Mouse (Mus musculus): ENCODE data around the gene Ndufv3. TPM values are rescaled to one million over a fixed set of nuclear protein-coding genes. Genes with fewer than 3 reads are reported as not detected.

The Ndufv3 gene
- polyA plus RNA-seq (2014; fragmentation: Illumina TruSeq; extraction: RNeasy Lipid Tissue Mini Kit (QIAGEN cat#74804); ENCODE audit: low read depth, low replicate concordance), result 290 TPM

DNA sequence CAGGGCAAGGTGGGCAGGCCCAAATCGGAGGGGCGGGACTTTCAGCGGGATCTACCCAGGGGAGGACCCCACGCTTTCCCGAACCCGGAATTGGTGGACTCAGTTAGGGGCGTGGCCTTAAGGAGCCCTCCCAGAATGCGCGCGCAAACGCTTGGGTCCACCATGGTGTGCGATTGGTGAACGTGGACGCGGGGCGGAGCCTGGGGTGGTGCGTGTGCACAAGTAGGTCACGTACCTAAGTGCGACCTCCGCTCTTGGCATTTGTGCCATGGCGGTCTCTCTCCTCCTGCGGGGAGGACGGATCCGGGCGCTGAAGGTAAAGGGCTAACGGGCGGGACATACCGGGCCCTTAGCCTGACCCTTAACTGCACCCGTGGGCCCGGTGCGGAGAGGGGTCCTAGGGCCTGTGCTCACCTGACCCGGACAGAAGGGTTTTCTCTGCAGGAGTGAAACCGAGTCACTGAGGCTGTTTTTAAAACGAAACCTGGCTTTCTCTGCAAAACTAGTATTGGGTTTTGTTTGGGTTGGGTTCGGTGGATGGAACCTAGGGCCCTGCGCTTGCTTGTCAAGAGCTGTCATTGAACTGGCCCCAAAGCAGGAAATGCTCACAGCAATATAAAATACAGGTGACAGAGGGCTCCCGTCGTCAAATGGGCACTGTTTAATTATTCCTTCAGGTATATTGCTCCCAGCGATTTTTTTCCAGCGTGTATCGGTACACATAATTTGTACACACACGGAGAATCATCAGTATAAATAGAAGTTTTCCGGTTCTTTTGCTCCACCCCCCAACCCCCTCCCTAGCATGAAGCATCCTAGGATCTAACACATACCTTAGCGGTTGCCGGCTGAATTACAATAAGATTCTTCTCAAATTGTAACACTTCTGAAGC, at the start of gene Ndufv3, which contains the start of gene Wdr4:
Gene Ndufv3, plus strand, starts transcription at position 170 of the 893 bp plus-strand sequence.
Gene Wdr4, minus strand, starts transcription at position 35 of the 893 bp plus-strand sequence.

DNA sequence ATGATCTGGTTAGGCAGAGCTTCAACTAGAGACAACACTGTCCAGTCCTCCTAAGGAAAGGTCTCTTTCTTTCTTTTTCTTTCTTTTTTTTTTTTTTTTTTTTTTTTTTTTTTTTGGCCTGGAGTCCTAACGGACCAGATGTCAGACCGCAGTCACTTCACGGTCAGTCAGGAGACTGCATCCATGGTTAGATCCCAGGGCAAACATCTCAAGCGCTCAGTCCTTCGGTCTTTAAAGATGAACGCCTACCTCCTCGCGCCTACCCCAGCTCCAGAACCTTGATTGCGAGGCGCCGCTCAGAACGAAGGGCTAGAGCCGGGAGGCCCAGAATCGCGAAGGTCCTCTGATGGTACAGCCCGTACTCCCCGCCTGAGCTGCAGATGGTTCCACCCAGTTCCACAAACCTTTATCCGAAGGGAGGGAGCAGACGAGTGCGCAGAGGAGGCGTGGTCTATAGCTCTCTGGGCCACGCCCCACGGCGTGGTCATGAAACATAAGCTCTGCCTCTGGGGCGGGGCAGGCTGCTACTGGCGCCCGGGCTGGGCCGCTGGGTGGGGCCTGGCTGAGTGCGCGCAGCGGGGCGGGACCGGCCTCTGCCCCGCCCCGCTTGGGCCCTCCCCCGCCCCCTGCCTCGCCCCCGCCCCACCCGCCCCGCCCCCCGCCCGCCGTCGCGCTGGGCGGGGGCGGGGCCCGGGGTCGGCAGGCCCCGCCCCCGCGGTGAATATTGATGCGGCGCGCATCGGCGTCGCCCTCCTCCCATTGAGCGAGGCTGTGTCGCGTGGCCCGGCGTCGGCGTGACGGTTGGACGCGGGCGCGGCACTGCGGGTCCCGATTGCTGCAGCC, 44.3 kb downstream of the Ndufv3 start, which contains the start of gene Pknox1:
Gene Pknox1, plus strand, starts transcription at position 720 of the 843 bp plus-strand sequence.

Other genes starting within 250 kb of the Ndufv3 start
- 41.9 TPM for gene Rsph1, start 242.7 kb upstream of the Ndufv3 start, polyA plus RNA-seq (2014; fragmentation: Illumina TruSeq; extraction: RNeasy Lipid Tissue Mini Kit (QIAGEN cat#74804); ENCODE audit: low read depth, low replicate concordance)
- 24.3 TPM for gene Slc37a1, start 233.3 kb upstream of the Ndufv3 start, polyA plus RNA-seq (2014; fragmentation: Illumina TruSeq; extraction: RNeasy Lipid Tissue Mini Kit (QIAGEN cat#74804); ENCODE audit: low read depth, low replicate concordance)
- gene Pde9a, start 133.9 kb upstream of the Ndufv3 start, polyA plus RNA-seq (2014; fragmentation: Illumina TruSeq; extraction: RNeasy Lipid Tissue Mini Kit (QIAGEN cat#74804); ENCODE audit: low read depth, low replicate concordance), result 3.9 TPM
- 22.1 TPM for gene Wdr4, start 135 bp upstream of the Ndufv3 start, polyA plus RNA-seq (2014; fragmentation: Illumina TruSeq; extraction: RNeasy Lipid Tissue Mini Kit (QIAGEN cat#74804); ENCODE audit: low read depth, low replicate concordance)
- 23.7 TPM for gene Pknox1, start 44.6 kb downstream of the Ndufv3 start, polyA plus RNA-seq (2014; fragmentation: Illumina TruSeq; extraction: RNeasy Lipid Tissue Mini Kit (QIAGEN cat#74804); ENCODE audit: low read depth, low replicate concordance)
- 33.2 TPM for gene Cbs, start 117.1 kb downstream of the Ndufv3 start, polyA plus RNA-seq (2014; fragmentation: Illumina TruSeq; extraction: RNeasy Lipid Tissue Mini Kit (QIAGEN cat#74804); ENCODE audit: low read depth, low replicate concordance)
- gene U2af1, start 138.8 kb downstream of the Ndufv3 start, polyA plus RNA-seq (2014; fragmentation: Illumina TruSeq; extraction: RNeasy Lipid Tissue Mini Kit (QIAGEN cat#74804); ENCODE audit: low read depth, low replicate concordance), result 90.9 TPM
- gene Cryaa, start 157.7 kb downstream of the Ndufv3 start, polyA plus RNA-seq (2014; fragmentation: Illumina TruSeq; extraction: RNeasy Lipid Tissue Mini Kit (QIAGEN cat#74804); ENCODE audit: low read depth, low replicate concordance), result not detected

All from adipose tissue, adult 10 weeks (tissue).